Mouse (Mus musculus) cerebellum, adult 9-10 months (tissue): ENCODE results near the gene Rps6kc1.

Source experiments
- DNase-seq: peaks from one replicate; pipeline ENCODE4 v3.0.0; 2022

Gene Rps6kc1

GRCm38 (mm10) chr1:190664767-190665489 is 246.6 kb downstream of the Rps6kc1 start:
- DNase-seq = no peak

DNA sequence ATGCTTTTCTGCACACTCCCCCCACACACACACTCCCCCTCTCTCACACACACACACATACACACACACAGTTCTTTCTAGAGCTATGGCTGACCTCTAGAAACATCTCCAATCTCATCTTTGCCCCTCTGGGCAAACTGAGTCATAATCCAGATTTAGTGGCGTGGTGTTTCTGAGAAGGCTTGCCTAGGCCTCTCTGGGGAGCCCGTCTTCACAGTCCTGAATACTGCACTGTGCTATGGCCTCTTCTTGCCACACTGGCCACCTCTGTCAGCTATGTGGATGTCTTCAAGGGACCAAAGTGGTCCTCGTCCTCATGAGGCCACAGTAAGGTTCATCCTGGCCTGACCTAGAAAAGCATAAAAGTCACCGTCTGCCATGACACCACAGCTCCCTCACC is 247.6 kb downstream of the Rps6kc1 start:
- no peak for DNase-seq

DNA sequence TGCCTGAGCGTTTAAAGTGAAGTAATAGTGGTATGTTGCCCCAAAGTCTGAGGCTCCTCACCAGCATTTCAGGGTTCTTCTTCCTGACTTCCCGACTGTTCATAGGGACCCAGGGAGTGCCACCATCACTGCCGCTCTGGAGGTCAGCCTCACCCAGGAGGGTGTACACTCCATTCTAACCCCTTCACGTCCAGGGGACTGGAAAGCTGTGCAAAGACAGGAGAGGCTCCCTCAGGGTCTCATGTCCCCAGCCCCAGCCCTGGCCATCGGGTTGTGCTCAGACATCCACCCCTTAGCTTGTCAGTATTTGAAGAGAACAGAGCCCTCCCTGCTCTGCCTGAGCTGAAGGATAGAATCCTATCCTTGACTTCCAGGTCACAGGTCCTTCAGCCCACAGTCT is 248.8 kb downstream of the Rps6kc1 start:
- no peak for DNase-seq

DNA sequence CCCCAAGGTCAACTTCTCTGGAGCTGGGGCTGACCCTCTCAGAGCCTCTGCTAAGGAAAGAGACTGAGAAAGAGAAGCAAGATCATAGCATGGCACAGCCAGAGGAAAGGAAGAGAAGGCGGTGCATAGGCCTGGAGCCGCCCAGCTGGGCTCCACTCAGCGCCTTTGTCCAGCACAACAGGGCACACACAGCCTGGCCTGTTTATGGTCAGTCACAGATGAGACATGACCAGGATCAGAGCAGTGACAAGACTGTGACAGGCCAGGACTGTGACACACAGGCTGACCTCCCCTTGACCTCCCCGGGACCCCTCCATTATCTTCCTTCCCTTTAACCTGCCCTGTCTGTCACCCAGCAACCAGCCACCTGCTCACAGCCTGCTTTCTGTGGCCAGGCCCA is 249.8 kb downstream of the Rps6kc1 start:
- no peak for DNase-seq

GRCm38 (mm10) chr1:190661249-190661648 is 250.3 kb downstream of the Rps6kc1 start:
- DNase-seq = no peak

- no peak for DNase-seq
Observed at GRCm38 (mm10) chr1:190659722-190660502, 251.7 kb downstream of the Rps6kc1 start.

DNA sequence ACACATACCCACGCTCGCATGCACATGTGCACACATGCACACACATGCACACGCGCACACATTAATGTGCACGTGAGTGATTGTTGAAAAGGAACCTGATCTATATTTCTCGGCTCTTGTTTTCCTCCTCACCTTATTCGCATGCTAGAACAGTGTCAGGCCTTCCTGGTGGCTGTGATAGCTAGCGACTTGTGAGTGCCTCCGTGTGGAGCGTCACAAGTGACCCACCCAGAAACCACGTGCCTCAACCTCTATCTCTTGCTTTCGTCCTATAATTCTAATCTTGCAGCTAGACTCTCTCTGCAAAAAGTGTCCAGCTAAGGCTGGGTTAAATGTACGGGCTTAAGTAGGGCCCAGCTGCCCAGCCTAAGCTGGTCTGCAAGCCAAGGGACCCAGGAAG is 253.3 kb downstream of the Rps6kc1 start:
- DNase-seq = no peak

DNA sequence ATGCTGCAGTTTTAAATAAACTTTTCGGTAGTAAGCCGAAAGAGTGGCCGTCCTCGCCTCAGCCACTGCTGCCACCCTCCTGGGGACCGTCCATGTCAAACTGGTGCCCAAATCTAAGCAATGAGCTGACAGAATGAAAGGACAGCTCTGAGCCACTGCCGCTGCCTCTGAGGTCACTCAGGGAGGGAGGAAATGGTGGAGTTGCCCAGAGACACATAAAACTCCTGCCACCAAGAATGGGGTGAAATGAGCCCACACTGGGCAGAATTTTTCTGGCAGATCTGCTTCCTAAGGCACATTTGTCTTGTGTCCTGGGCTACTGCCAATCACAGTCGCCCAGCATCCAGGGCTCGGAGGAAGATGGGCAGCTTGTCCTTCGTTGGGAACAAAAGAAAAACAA is 255.5 kb downstream of the Rps6kc1 start:
- DNase-seq = no peak

- DNase-seq = no peak
Observed at GRCm38 (mm10) chr1:190655651-190656050, 255.9 kb downstream of the Rps6kc1 start.

- DNase-seq = no peak
Observed at GRCm38 (mm10) chr1:190655081-190655480, 256.5 kb downstream of the Rps6kc1 start.

DNA sequence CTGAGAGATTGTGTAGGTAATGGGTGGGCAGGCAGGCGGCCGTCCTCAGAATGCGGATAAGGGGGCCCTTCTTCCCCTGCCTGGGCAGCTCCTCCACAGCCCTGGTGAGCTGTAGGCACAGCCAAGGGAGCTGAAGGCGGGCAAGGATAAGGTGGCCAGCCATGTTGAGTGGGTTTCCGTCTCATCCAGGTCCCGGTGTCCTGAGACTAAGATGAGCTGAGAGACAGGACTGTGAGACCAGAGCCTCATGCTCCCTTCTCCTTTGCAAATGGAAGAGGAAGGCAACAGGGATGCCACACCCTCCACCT is 256.9 kb downstream of the Rps6kc1 start:
- no peak for DNase-seq

GRCm38 (mm10) chr1:190653989-190654693 is 257.4 kb downstream of the Rps6kc1 start:
- DNase-seq = no peak

DNA sequence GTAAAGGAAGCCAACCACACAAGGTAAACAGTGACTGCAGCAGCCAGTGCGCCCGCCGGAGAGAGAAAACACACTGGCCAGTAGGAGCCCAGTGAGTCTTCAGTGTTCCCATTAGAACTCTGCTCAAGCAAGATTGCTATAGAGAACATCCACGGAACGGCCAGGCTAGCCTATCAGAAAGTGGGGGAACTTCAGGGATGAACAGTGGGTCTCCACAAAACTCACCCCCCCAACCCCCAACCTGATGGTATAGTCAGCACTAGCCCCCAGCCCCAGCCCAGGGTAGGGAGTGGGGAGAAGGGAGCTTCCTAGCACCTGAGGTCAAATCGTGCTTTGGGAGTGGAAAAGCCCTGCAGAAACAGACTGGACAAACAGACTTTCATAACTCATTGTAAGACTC is 258.5 kb downstream of the Rps6kc1 start:
- DNase-seq = no peak
